Mouse (Mus musculus) hindbrain, embryonic 11.5 days (tissue): ENCODE results near the gene Bhlhb9. TPM values are rescaled to one million over a fixed set of nuclear protein-coding genes. Genes with fewer than 3 reads are reported as not detected.
"Not testable (repeated sequence)": the region's sequence is repeated elsewhere in the genome, so short reads cannot be mapped to it uniquely, and the experiment has no call there.

ENCODE experiments used
- ATAC-seq: fragments of 200-750 bp; cut with Nextera tagmentation; 2 replicates; pipeline ENCODE4 v1.8.0; 2017; ENCODE audit warnings: mild to moderate bottlenecking, moderate TSS enrichment, moderate library complexity; ENCODE audit not compliant: low FRiP score
- DNase-seq: peaks from one replicate; pipeline ENCODE4 v3.0.0-alpha.2; 2015; ENCODE audit warnings: low spot score
- H3K27ac ChIP-seq: fragments of 300-500 bp; sonication (generic); 2 replicates; pipeline ENCODE4 v1.5.1; 2014; ENCODE audit warnings: mild to moderate bottlenecking, low read depth, low read length
- H3K27me3 ChIP-seq: fragments of 300-500 bp; sonication (generic); 2 replicates; pipeline ENCODE4 v1.6.1; 2014; ENCODE audit warnings: mild to moderate bottlenecking, low read length, moderate library complexity, mixed read lengths; ENCODE audit not compliant: control insufficient read depth, insufficient read depth
- H3K36me3 ChIP-seq: fragments of 300-500 bp; sonication (generic); 2 replicates; pipeline ENCODE4 v1.6.1; 2014; ENCODE audit warnings: mild to moderate bottlenecking, low read length, moderate library complexity, mixed read lengths; ENCODE audit not compliant: control insufficient read depth, insufficient read depth
- H3K4me1 ChIP-seq: fragments of 300-500 bp; sonication (generic); replicated peaks from 2 replicates; pipeline ENCODE4 v1.6.1; 2014; ENCODE audit warnings: low read length, mixed read lengths; ENCODE audit not compliant: control insufficient read depth, insufficient read depth
- H3K4me2 ChIP-seq: fragments of 300-500 bp; sonication (generic); replicated peaks from 2 replicates; pipeline ENCODE4 v1.6.1; 2014; ENCODE audit warnings: mild to moderate bottlenecking, low read depth, low read length
- H3K4me3 ChIP-seq: fragments of 300-500 bp; sonication (generic); 2 replicates; pipeline ENCODE4 v1.5.1; 2014; ENCODE audit warnings: low read depth, low read length
- H3K9ac ChIP-seq: fragments of 300-500 bp; sonication (generic); 2 replicates; pipeline ENCODE4 v1.6.1; 2014; ENCODE audit warnings: low read depth, low read length
- H3K9me3 ChIP-seq: fragments of 300-500 bp; sonication (generic); 2 replicates; pipeline ENCODE4 v1.6.1; 2016; ENCODE audit warnings: low read length; ENCODE audit not compliant: control insufficient read depth
- WGBS: fragments of 180-500 bp; shearing (Covaris S2); extraction: QIAGEN DNeasy Blood & Tissue Kit; methylation state at CpG from one replicate; pipeline ENCODE4 v1.1.7; 2014; 5-methylcytosine and 5-hydroxymethylcytosine counted together
- polyA plus RNA-seq: library from polyadenylated mRNA; unstranded; fragments of >200 nt; fragmentation: Nextera tagmentation; extraction: Ambion mirVana; gene quantifications from 2 replicates; pipeline ENCODE4 v1.2.1, GENCODE M21; 2014

Gene Bhlhb9
- polyA plus RNA-seq, 1 experiment from 2014 or later = 73.3 TPM

- not testable (repeated sequence) for H3K9me3 ChIP-seq, H3K4me1 ChIP-seq, H3K36me3 ChIP-seq, H3K27me3 ChIP-seq, H3K27ac ChIP-seq
- H3K4me3 ChIP-seq = peak overlapping the region; percentile 53
- ATAC-seq (peak; percentile 74), DNase-seq (peak; percentile 16)
- peak overlapping the region; percentile 62 for H3K9ac ChIP-seq
- H3K4me2 ChIP-seq = peak overlapping the region; percentile 63
- WGBS = 21% methylated on average over 18 of the region's 26 CpGs
Measured at GRCm38 (mm10) chrX:135796305-135797211, 836 bp upstream of the Bhlhb9 start.

DNA sequence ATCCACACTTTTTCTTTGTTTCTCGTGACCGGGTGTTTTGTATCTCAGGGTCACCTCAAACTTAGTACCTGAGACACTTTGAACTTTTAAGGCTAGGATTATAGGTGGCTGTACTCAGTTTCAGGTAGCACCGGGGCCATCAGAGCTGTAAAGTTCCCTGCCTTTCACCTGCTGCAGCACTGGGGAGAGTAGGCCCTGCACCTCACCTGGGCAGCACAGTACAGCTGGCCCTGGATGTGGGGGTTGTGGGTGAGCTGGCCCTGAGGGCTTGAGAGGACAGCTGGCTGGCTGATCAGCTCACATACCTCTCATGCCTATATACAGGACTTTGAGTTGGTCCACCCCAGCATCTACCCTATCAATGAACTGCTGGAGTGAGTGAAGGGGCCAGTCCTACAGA, 6.8 kb downstream of the Bhlhb9 start:
- Histone ChIP-seq H3K27ac (no peak overlapping the region), H3K4me1 (no peaks in the 10 kb centered on the region), H3K4me3 (no peak overlapping the region), H3K36me3 (no peaks in the 10 kb centered on the region), H3K27me3 (no peaks in the 10 kb centered on the region), H3K4me2 (no peak overlapping the region), H3K9ac (no peak overlapping the region), H3K9me3 (no peaks in the 10 kb centered on the region)
- ATAC-seq (no peak), DNase-seq (no peak)
- 93% methylated on average over 3 of the region's 3 CpGs for WGBS

DNA sequence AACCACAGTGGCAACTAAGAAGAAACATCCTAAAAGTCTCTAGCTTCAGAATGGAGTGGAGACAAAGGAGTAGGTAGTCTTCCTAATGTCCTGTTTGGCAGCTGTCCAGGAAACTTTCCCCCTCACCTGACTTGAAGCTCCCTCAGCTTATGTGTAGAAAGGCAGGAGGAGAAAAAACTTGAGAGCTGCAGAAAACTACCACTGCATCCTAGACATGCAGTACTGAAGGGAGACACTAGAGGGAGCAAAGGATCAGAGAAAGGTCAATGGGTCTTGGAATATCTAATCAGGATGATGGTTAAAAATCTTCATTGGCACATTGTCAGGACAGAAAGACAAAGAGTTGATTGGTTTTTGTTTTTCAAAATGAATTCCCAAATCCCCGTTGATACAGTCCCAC, 8.4 kb downstream of the Bhlhb9 start:
- no peaks in the 10 kb centered on the region for H3K9me3 ChIP-seq
- H3K4me3 ChIP-seq = no peak overlapping the region
- DNase-seq = peak; percentile 63
- WGBS = 13% methylated on average over 1 of the region's 1 CpGs
- H3K27me3 ChIP-seq = no peaks in the 10 kb centered on the region
- no peak overlapping the region for H3K9ac ChIP-seq
- H3K36me3 ChIP-seq = no peaks in the 10 kb centered on the region
- H3K4me2 ChIP-seq = no peak overlapping the region
- no peaks in the 10 kb centered on the region for H3K4me1 ChIP-seq
- ATAC-seq = no peak
- no peak overlapping the region for H3K27ac ChIP-seq

GRCm38 (mm10) chrX:135835896-135836295, 38.5 kb downstream of the Bhlhb9 start:
- H3K27me3 ChIP-seq = not testable (repeated sequence)
- WGBS = 20% methylated on average over 1 of the region's 1 CpGs

DNA sequence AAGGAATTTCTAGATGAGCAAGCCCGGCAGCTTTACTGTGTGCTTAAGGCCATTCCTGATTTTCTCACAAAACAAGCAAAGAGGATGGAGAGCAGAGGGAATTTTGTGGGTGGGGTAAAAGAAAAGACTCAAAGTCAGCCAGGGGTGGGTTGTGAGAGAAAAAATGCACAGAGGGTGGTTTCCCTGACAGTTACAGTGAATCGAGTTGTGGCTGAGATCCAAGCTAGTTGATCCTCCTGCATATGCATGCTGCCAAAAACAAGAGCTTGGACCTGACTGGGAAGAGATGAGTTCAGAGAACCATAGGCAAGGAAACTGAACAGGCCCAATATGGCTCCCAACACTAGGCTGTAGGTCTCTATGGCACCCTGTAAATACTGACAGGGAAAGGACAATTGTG, 40.5 kb downstream of the Bhlhb9 start:
- Histone ChIP-seq H3K4me1 (no peaks in the 10 kb centered on the region), H3K4me3 (no peak overlapping the region), H3K4me2 (no peak overlapping the region), H3K27ac (no peak overlapping the region), H3K9ac (no peak overlapping the region), H3K9me3 (no peaks in the 10 kb centered on the region), H3K36me3 (no peaks in the 10 kb centered on the region), H3K27me3 (no peaks in the 10 kb centered on the region)
- no peak for DNase-seq
- no peak for ATAC-seq
- 84% methylated on average over 2 of the region's 2 CpGs for WGBS

More at GRCm38 (mm10) chrX:135835896-135836295, 38.5 kb downstream of the Bhlhb9 start:
- not testable (repeated sequence) for H3K9me3 ChIP-seq, H3K4me1 ChIP-seq, H3K4me3 ChIP-seq, H3K9ac ChIP-seq, H3K27ac ChIP-seq, ATAC-seq, H3K4me2 ChIP-seq, H3K36me3 ChIP-seq, DNase-seq

DNA sequence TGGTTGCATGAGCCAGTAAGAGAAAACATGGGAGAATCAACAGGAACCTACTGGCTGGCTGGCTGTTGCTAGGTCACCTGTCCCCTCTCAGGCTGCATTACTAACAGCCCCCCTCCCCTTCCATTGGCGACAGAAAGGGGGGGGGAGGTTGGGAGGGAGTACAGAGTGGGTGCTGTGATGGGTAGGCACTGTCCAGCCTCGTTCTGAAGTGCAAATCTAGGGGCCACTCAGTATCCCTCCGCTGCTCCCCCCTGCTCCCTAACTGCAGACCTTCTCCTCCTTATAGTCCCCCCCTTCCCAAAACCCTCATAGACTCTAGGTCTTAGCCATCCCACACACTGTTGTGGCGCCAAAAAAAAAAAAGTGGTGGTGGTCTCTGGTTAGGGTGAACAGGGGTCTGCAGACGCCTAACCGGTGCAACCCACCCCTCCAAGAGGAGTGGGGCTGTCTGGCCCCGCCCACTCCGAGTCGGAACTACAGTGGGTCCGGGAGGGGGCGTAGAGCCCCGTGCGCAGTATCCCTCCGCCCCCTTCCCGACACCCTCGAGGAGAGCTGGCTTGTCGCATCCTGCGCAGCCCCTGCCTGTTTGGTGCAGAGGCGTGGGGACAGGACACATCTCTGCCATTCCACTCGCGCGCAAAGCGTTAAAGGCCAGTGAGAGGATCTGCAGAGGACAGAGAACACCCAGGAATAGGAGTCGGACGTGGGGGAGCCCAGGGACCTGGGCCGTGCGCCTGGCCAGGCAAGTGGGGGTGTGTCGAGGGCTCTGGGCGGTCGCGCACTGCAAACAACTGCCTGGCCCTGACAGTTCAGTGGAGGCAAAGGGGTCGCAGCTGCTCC, 41.3 kb downstream of the Bhlhb9 start, which contains the start of gene Gprasp2:
TSS of gene Gprasp2 (plus strand) at position 514 of the 840 bp plus-strand sequence.
- Histone ChIP-seq H3K4me2 (peak within 1 kb of the TSS; percentile 70), H3K4me3 (peak within 1 kb of the TSS; percentile 45), H3K9ac (peak within 1 kb of the TSS; percentile 45; the same call in 1 of the 2 replicates)
- not testable (repeated sequence) for H3K36me3 ChIP-seq, H3K9me3 ChIP-seq, H3K27me3 ChIP-seq, H3K27ac ChIP-seq, H3K4me1 ChIP-seq
- DNase-seq = peak; percentile 53
- ATAC-seq = peak; percentile 92
- 25% methylated on average over 25 of the region's 32 CpGs for WGBS

GRCm38 (mm10) chrX:135839397-135840391, 42.3 kb downstream of the Bhlhb9 start:
- 15% methylated on average over 14 of the region's 17 CpGs for WGBS
- H3K27me3 ChIP-seq, H3K27ac ChIP-seq, H3K9me3 ChIP-seq, H3K36me3 ChIP-seq, H3K4me1 ChIP-seq: not testable (repeated sequence)
- Histone ChIP-seq H3K9ac (peak overlapping the region; percentile 45; the same call in 1 of the 2 replicates), H3K4me3 (peak overlapping the region; percentile 45), H3K4me2 (peak overlapping the region; percentile 70)
- ATAC-seq = peak; percentile 39
- DNase-seq = peak; percentile 58

DNA sequence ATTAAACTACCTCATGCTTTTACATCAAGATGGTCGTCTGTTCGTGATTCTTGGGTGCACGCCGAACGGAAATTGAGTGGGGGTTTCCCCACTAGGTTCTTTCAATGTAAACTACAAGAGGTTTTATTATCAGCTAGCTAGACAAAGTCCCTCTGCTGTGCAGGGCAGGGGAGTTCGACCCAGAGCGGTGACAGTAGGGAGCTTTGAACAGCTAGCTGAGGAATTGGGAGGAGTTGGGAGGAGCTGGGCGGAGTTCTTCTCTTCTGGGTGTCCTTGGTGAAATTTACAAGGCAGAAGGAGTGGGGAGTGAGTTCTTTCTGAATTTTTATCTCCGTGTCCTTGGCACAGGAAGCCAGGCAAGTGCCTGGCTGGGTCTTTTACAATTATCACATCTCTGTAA, 69.4 kb downstream of the Bhlhb9 start:
- not testable (repeated sequence) for ATAC-seq, H3K4me3 ChIP-seq, H3K4me1 ChIP-seq, H3K9me3 ChIP-seq, H3K27me3 ChIP-seq, H3K27ac ChIP-seq, DNase-seq, H3K9ac ChIP-seq, H3K36me3 ChIP-seq, H3K4me2 ChIP-seq
- WGBS = 87% methylated on average over 9 of the region's 9 CpGs
